Mouse (Mus musculus): ENCODE results near the gene Gm45062.

The Gm45062 gene

GRCm38 (mm10) chr6:8619582-8620350 lies 360.5 kb downstream of the Gm45062 start:
- DNase-seq (ENCODE audit: low spot score in 2 of 2), result no peak

- no peak for DNase-seq (ENCODE audit: low spot score in 2 of 2)
Observed at GRCm38 (mm10) chr6:8623045-8623444, 363.8 kb downstream of the Gm45062 start.

- DNase-seq (ENCODE audit: low spot score in 2 of 2), result peak in 1 of 2 experiments; percentile 54
Observed at GRCm38 (mm10) chr6:8628226-8628625, 369.0 kb downstream of the Gm45062 start.

GRCm38 (mm10) chr6:8628715-8629267 lies 369.5 kb downstream of the Gm45062 start:
- peak in 1 of 2 experiments; percentile 51 for DNase-seq (ENCODE audit: low spot score in 2 of 2)

- DNase-seq (ENCODE audit: low spot score in 2 of 2), result no peak
Observed at GRCm38 (mm10) chr6:8630531-8630930, 371.3 kb downstream of the Gm45062 start.

GRCm38 (mm10) chr6:8631362-8631761 lies 372.1 kb downstream of the Gm45062 start:
- DNase-seq (ENCODE audit: low spot score in 2 of 2), result no peak

- DNase-seq (ENCODE audit: low spot score in 2 of 2), result no peak
Observed at GRCm38 (mm10) chr6:8631986-8632632, 372.9 kb downstream of the Gm45062 start.

GRCm38 (mm10) chr6:8632701-8633100 lies 373.5 kb downstream of the Gm45062 start:
- DNase-seq (ENCODE audit: low spot score in 2 of 2), result no peak

GRCm38 (mm10) chr6:8638122-8638521 lies 378.9 kb downstream of the Gm45062 start:
- no peak for DNase-seq (ENCODE audit: low spot score in 2 of 2)

GRCm38 (mm10) chr6:8638899-8639298 lies 379.6 kb downstream of the Gm45062 start:
- no peak for DNase-seq (ENCODE audit: low spot score in 2 of 2)

GRCm38 (mm10) chr6:8639526-8639925 lies 380.3 kb downstream of the Gm45062 start:
- no peak for DNase-seq (ENCODE audit: low spot score in 2 of 2)

GRCm38 (mm10) chr6:8640863-8641262 lies 381.6 kb downstream of the Gm45062 start:
- no peak for DNase-seq (ENCODE audit: low spot score in 2 of 2)

- no peak for DNase-seq (ENCODE audit: low spot score in 2 of 2)
Observed at GRCm38 (mm10) chr6:8644703-8645102, 385.5 kb downstream of the Gm45062 start.

- no peak for DNase-seq (ENCODE audit: low spot score in 2 of 2)
Observed at GRCm38 (mm10) chr6:8645708-8646107, 386.5 kb downstream of the Gm45062 start.

All from spleen, postnatal 4 days (tissue).